Mouse (Mus musculus) liver, adult 2 months (tissue): ENCODE results near the gene Kif3b.

Experiments used
- CTCF ChIP-seq: fragments of 200-500 bp; IDR thresholded peaks from 2 replicates; pipeline ENCODE4 v1.5.1; 2011; ENCODE audit warnings: low read depth, low read length, control low read depth
- POLR2A ChIP-seq: fragments of 200-500 bp; IDR thresholded peaks from 2 replicates; pipeline ENCODE4 v1.6.1; 2011; ENCODE audit warnings: low read length, control low read depth; ENCODE audit not compliant: insufficient read depth; ENCODE audit errors: extremely low read depth

- TF ChIP-seq POLR2A (no peak), CTCF (no peak)
Observed at GRCm38 (mm10) chr2:153256604-153257003, 34.6 kb upstream of the Kif3b start.
